Mouse (Mus musculus) limb, embryonic 11.5 days (tissue): ENCODE measurements around the gene Cenpc1. TPM values are rescaled to one million over a fixed set of nuclear protein-coding genes. Genes with fewer than 3 reads are reported as not detected.

Source experiments
- ATAC-seq: fragments of 200-750 bp; cut with Nextera tagmentation; 2 replicates; pipeline ENCODE4 v1.8.0; 2017; ENCODE audit warnings: low read depth; ENCODE audit not compliant: insufficient number of reproducible peaks, low FRiP score, low TSS enrichment
- DNase-seq: peaks from one replicate; pipeline ENCODE4 v3.0.0-alpha.2; 2015; ENCODE audit warnings: low spot score
- H3K27ac ChIP-seq: fragments of 300-500 bp; sonication (generic); replicated peaks from 2 replicates; pipeline ENCODE4 v1.5.1; 2014; ENCODE audit warnings: low read depth, mild to moderate bottlenecking, low read length
- H3K27me3 ChIP-seq: fragments of 300-500 bp; sonication (generic); 2 replicates; pipeline ENCODE4 v1.6.1; 2014; ENCODE audit warnings: mild to moderate bottlenecking, low read length, mixed read lengths; ENCODE audit not compliant: control insufficient read depth, insufficient read depth
- H3K36me3 ChIP-seq: fragments of 300-500 bp; sonication (generic); 2 replicates; pipeline ENCODE4 v1.6.1; 2014; ENCODE audit warnings: mild to moderate bottlenecking, low read length, moderate library complexity, mixed read lengths; ENCODE audit not compliant: control insufficient read depth, insufficient read depth
- H3K4me1 ChIP-seq: fragments of 300-500 bp; sonication (generic); 2 replicates; pipeline ENCODE4 v1.6.1; 2014; ENCODE audit warnings: low read length, mixed read lengths; ENCODE audit not compliant: control insufficient read depth, insufficient read depth
- H3K4me2 ChIP-seq: fragments of 300-500 bp; sonication (generic); 2 replicates; pipeline ENCODE4 v1.6.1; 2014; ENCODE audit warnings: low read depth, mild to moderate bottlenecking, moderate library complexity; ENCODE audit not compliant: severe bottlenecking
- H3K4me3 ChIP-seq: fragments of 300-500 bp; sonication (generic); 2 replicates; pipeline ENCODE4 v1.5.1; 2014; ENCODE audit warnings: low read depth, low read length
- H3K9ac ChIP-seq: fragments of 300-500 bp; sonication (generic); 2 replicates; pipeline ENCODE4 v1.6.1; 2014; ENCODE audit warnings: mild to moderate bottlenecking, low read length
- H3K9me3 ChIP-seq: fragments of 300-500 bp; sonication (generic); 2 replicates; pipeline ENCODE4 v1.6.1; 2016; ENCODE audit warnings: low read length; ENCODE audit not compliant: control insufficient read depth
- WGBS: fragments of 180-500 bp; shearing (Covaris S2); extraction: QIAGEN DNeasy Blood & Tissue Kit; methylation state at CpG from one replicate; pipeline ENCODE4 v1.1.7; 2014; 5-methylcytosine and 5-hydroxymethylcytosine counted together
- polyA plus RNA-seq: library from polyadenylated mRNA; unstranded; fragments of >200 nt; fragmentation: Nextera tagmentation; extraction: Ambion mirVana; gene quantifications from 2 replicates; pipeline ENCODE4 v1.2.1, GENCODE M21; 2014

Cenpc1 gene
- polyA plus RNA-seq, 1 experiment from 2014 or later: 39.7 TPM

- Histone ChIP-seq H3K27me3 (no peaks in the 10 kb centered on the region), H3K9me3 (no peaks in the 10 kb centered on the region), H3K36me3 (no peaks in the 10 kb centered on the region), H3K27ac (no peak overlapping the region), H3K4me3 (no peak overlapping the region), H3K4me2 (no peak overlapping the region), H3K4me1 (no peaks in the 10 kb centered on the region), H3K9ac (no peak overlapping the region)
- DNase-seq (no peak), ATAC-seq (no peak)
- 84% methylated on average over 6 of the region's 6 CpGs for WGBS
Observed at GRCm38 (mm10) chr5:86086751-86087150, 21.4 kb upstream of the Cenpc1 start.

DNA sequence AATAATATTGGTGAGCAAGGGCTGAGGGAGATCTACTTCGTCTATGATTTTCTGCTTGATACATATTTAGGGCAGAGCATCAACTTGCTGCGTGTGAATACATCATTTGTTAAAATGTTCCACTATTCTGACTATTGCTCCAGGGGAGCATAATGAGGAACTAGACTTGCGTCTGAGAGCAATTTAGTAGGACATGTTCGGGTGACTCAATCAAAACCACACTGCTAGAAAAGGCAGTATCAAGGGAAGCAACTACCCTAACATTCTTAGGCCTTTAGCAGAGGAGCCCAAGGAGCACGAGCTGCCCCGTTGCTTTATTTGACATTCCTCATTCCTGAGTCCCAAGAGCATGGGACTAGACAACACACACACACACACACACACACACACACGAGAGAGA, 19.6 kb upstream of the Cenpc1 start:
- ATAC-seq (no peak), DNase-seq (no peak)
- H3K36me3 ChIP-seq: no peaks in the 10 kb centered on the region
- H3K9me3 ChIP-seq: no peaks in the 10 kb centered on the region
- no peaks in the 10 kb centered on the region for H3K27me3 ChIP-seq
- WGBS: 83% methylated on average over 7 of the region's 7 CpGs
- no peak overlapping the region for H3K4me3 ChIP-seq
- H3K9ac ChIP-seq: no peak overlapping the region
- H3K4me1 ChIP-seq: no peaks in the 10 kb centered on the region
- no peak overlapping the region for H3K27ac ChIP-seq
- H3K4me2 ChIP-seq: no peak overlapping the region

- no peak overlapping the region for H3K4me2 ChIP-seq
- H3K9me3 ChIP-seq: no peaks in the 10 kb centered on the region
- no peaks in the 10 kb centered on the region for H3K27me3 ChIP-seq
- DNase-seq (no peak), ATAC-seq (no peak)
- no peak overlapping the region for H3K27ac ChIP-seq
- no peaks in the 10 kb centered on the region for H3K36me3 ChIP-seq
- 85% methylated on average over 6 of the region's 6 CpGs for WGBS
- no peak overlapping the region for H3K9ac ChIP-seq
- no peaks in the 10 kb centered on the region for H3K4me1 ChIP-seq
- no peak overlapping the region for H3K4me3 ChIP-seq
Observed at GRCm38 (mm10) chr5:86083987-86084386, 18.6 kb upstream of the Cenpc1 start.

DNA sequence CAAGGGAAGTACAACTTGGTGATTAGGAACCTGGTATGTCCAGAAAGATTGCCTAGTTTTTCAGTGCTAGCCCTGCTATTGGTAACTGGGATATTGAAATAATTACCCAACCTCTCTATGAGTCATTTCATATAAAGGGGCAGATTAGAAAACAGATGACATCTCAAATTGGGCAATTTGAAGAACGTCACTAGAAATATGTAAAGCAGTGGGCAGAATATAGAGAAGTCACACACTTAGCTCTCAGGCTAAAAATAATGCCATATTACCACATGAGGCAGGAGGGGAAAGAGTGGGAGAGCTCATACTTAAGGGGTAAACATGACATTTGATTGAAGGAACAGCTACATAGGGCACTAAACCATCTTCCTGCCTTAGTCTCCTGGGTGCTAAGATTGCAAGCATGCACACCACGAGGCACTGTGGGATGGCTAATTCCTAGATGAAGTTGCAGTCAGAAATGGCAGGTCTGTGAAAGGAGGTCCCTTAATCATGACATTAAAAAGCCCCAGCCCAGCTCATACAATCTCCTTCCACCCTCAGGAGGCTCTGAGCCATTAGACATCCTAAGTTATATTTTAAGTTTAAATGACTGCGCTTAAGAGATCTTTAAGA, 13.4 kb upstream of the Cenpc1 start:
- no peak overlapping the region for H3K9ac ChIP-seq
- H3K9me3 ChIP-seq: no peaks in the 10 kb centered on the region
- 74% methylated on average over 3 of the region's 3 CpGs for WGBS
- no peaks in the 10 kb centered on the region for H3K27me3 ChIP-seq
- no peaks in the 10 kb centered on the region for H3K36me3 ChIP-seq
- no peak for DNase-seq
- H3K4me3 ChIP-seq: no peak overlapping the region
- H3K27ac ChIP-seq: no peak overlapping the region
- ATAC-seq: no peak
- H3K4me2 ChIP-seq: no peak overlapping the region
- no peaks in the 10 kb centered on the region for H3K4me1 ChIP-seq

DNA sequence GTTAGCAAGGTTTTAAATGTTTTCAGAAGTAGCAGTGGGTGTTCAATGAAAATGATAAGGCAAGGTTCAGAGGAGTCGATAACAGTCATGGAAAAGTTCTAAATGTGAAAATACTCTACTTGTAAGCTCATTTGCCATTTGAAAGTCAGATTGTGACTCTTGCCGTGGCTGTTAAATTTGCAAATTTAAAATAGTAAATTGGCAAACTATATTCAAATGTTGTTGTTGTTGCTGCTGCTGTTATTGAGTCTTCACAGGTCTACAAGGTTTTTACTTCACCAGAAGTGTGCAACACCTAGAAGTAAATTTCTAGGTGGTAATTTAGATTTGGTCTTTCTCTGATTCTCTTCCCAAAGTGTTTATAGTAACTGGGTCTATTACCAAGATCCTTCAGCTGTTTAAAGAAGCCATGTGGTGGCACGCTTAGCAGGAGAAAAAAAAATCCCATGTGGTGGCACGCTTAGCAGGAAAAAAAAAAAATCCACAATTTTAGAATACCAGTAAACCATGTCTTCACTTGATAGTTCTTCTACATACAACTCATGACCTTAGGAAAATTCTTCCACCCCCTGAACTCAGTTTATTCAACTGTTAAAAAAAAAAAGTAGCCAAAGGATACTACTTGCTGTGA, 7.5 kb upstream of the Cenpc1 start:
- Histone ChIP-seq H3K9ac (no peak overlapping the region), H3K27ac (no peak overlapping the region), H3K4me2 (no peak overlapping the region), H3K36me3 (no peaks in the 10 kb centered on the region), H3K27me3 (no peaks in the 10 kb centered on the region), H3K4me1 (no peaks in the 10 kb centered on the region), H3K4me3 (no peak overlapping the region), H3K9me3 (no peaks in the 10 kb centered on the region)
- no peak for DNase-seq
- no peak for ATAC-seq
- 85% methylated on average over 4 of the region's 4 CpGs for WGBS

GRCm38 (mm10) chr5:86071538-86071937, 6.2 kb upstream of the Cenpc1 start, which contains the start of gene Stap1:
Gene Stap1 (plus strand): TSS chr5:86071746.
- DNase-seq (no peak), ATAC-seq (no peak)
- Histone ChIP-seq H3K36me3 (no peaks in the 10 kb centered on the region), H3K9me3 (no peaks in the 10 kb centered on the region), H3K27me3 (no peaks in the 10 kb centered on the region), H3K4me1 (no peaks in the 10 kb centered on the region), H3K9ac (no peak within 1 kb of the TSS), H3K4me2 (no peak within 1 kb of the TSS), H3K27ac (no peak within 1 kb of the TSS), H3K4me3 (no peak within 1 kb of the TSS)
- WGBS: 76% methylated on average over 7 of the region's 7 CpGs

DNA sequence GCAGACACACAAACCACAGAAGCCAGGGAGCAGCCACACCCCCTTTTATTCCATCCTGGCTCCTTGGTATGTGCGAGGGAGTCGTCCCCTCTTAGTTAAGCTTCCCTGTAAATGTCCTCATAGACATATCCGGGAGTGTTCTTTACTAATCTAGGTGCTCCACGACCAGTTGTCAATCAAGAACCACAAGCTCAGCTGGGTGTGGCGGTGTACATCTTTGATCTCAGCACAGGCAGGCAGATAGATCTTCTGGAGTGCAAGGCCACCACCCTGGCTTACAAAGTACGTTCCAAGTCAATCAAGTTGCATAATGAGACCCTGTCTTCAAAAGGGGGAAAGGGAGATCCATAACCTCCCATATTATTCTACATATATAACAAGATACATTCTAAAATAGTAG, 3.7 kb upstream of the Cenpc1 start:
- no peaks in the 10 kb centered on the region for H3K9me3 ChIP-seq
- no peaks in the 10 kb centered on the region for H3K36me3 ChIP-seq
- ATAC-seq: no peak
- no peaks in the 10 kb centered on the region for H3K4me1 ChIP-seq
- no peak for DNase-seq
- 80% methylated on average over 6 of the region's 6 CpGs for WGBS
- H3K27ac ChIP-seq: no peak overlapping the region
- no peak overlapping the region for H3K9ac ChIP-seq
- no peaks in the 10 kb centered on the region for H3K27me3 ChIP-seq
- no peak overlapping the region for H3K4me2 ChIP-seq
- no peak overlapping the region for H3K4me3 ChIP-seq

DNA sequence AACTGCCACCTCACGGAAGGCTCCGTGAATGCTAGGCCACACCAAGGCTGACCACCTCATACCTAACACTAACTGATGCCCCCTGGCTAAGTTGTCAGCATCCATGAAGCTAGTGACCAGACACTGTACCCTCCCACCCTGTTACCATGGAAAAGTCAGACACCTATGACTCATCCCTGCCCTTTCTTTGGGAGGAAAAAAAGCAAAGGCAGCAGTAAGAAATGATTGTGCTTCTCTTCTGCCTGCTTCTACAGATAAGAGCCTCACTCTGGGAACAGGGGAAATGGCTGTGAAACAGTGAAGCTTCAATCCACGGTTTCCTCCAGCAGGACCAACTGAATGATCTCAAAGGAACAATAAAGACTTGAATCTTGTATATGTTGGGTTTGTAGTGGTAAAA, 3.1 kb upstream of the Cenpc1 start:
- 85% methylated on average over 3 of the region's 3 CpGs for WGBS
- H3K27me3 ChIP-seq: no peaks in the 10 kb centered on the region
- no peak overlapping the region for H3K27ac ChIP-seq
- ATAC-seq (no peak), DNase-seq (no peak)
- H3K4me2 ChIP-seq: no peak overlapping the region
- no peaks in the 10 kb centered on the region for H3K36me3 ChIP-seq
- no peaks in the 10 kb centered on the region for H3K4me1 ChIP-seq
- no peak overlapping the region for H3K4me3 ChIP-seq
- no peaks in the 10 kb centered on the region for H3K9me3 ChIP-seq
- H3K9ac ChIP-seq: no peak overlapping the region

DNA sequence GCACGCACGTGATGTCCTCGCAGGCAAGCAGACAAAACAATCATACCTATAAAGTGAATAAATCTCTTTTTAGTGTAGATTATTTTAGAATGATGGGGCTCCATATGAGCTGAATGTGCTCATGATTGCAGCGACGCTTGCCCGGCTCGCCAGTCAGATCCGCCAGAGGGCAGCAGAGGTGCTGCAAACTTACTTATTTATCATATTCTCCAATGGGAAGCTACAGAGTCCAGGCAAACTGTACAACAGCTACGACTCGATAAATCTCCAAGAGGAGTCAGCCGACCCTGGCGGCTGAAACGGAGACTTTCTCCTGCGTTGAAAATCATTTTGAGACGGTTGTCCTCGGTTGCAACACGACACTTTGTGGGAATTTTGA, 1.2 kb upstream of the Cenpc1 start:
- Histone ChIP-seq H3K27me3 (no peaks in the 10 kb centered on the region), H3K4me1 (no peaks in the 10 kb centered on the region), H3K4me3 (peak overlapping the region; percentile 74), H3K4me2 (peak overlapping the region; percentile 48), H3K9ac (0 out of 2 replicates have a peak overlapping the region, but pooled peaks have one; percentile 37), H3K27ac (no peak overlapping the region), H3K9me3 (no peaks in the 10 kb centered on the region), H3K36me3 (no peaks in the 10 kb centered on the region)
- DNase-seq: peak; percentile 94
- ATAC-seq: peak; percentile 41; the same call in 1 of the 2 replicates
- 2% methylated on average over 17 of the region's 17 CpGs for WGBS
